Mouse (Mus musculus) testis, adult 2 months (tissue): ENCODE measurements around the gene Anxa6. TPM values are rescaled to one million over a fixed set of nuclear protein-coding genes. Genes with fewer than 3 reads are reported as not detected.

Experiments used
- H3K27ac ChIP-seq: fragments of 200-500 bp; 2 replicates; pipeline ENCODE4 v1.5.1; 2012; ENCODE audit warnings: low read depth, low read length; ENCODE audit not compliant: control insufficient read depth, insufficient read depth
- H3K27me3 ChIP-seq: fragments of 200-500 bp; 2 replicates; pipeline ENCODE4 v1.6.1; 2012; ENCODE audit warnings: mild to moderate bottlenecking, low read length, moderate library complexity; ENCODE audit not compliant: control insufficient read depth, insufficient read depth
- H3K36me3 ChIP-seq: fragments of 200-500 bp; 2 replicates; pipeline ENCODE4 v1.6.1; 2012; ENCODE audit warnings: mild to moderate bottlenecking, low read length; ENCODE audit not compliant: control insufficient read depth, insufficient read depth
- H3K4me1 ChIP-seq: fragments of 200-500 bp; 2 replicates; pipeline ENCODE4 v1.6.1; 2012; ENCODE audit warnings: low read length; ENCODE audit not compliant: control insufficient read depth, insufficient read depth
- H3K4me3 ChIP-seq: fragments of 200-500 bp; 2 replicates; pipeline ENCODE4 v1.5.1; 2012; ENCODE audit warnings: low read depth, mild to moderate bottlenecking, low read length, moderate library complexity, mixed read lengths; ENCODE audit not compliant: control insufficient read depth
- CTCF ChIP-seq: fragments of 200-500 bp; IDR thresholded peaks from 2 replicates; pipeline ENCODE4 v1.5.1; 2012; ENCODE audit warnings: low read depth, mild to moderate bottlenecking, inconsistent platforms, low read length, moderate library complexity; ENCODE audit not compliant: control insufficient read depth, insufficient read depth, insufficient replicate concordance
- POLR2A ChIP-seq: fragments of 200-500 bp; IDR thresholded peaks from 2 replicates; pipeline ENCODE4 v1.6.1; 2012; ENCODE audit warnings: low read depth, mild to moderate bottlenecking, inconsistent platforms, low read length, moderate library complexity; ENCODE audit not compliant: control insufficient read depth
- polyA plus RNA-seq: library from polyadenylated mRNA; depleted of rRNA; stranded (reverse); fragments of >200 nt; gene quantifications from 2 replicates; pipeline ENCODE4 v1.2.3, GENCODE M21; 2012

The Anxa6 gene
- polyA plus RNA-seq, 1 experiment = 4.9 TPM

DNA sequence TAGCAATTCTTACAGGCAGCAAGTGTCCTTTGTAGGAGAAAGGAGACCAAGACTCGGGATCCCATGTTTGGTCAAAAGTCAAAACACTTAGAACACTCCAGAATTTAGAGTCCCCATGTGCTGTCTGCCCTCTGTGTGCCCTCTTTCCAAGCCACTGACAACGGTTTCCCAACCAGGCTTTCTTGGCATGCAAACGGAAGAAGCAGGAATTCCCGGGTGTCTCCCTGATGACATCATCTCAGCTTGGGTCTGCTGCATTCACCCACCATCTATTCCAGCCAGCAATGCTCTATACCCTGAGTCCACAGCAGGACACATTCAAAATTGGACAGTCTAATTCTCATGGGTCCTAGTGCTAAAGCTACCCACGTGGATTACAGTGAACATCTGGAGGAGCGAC, 11.4 kb downstream of the Anxa6 start:
- Histone ChIP-seq H3K27me3 (no peaks in the 10 kb centered on the region), H3K4me1 (peaks cover 8% of the 10 kb centered on the region), H3K27ac (no peak overlapping the region), H3K36me3 (no peaks in the 10 kb centered on the region), H3K4me3 (no peak overlapping the region)
- TF ChIP-seq POLR2A = no peak
- no peak for TF ChIP-seq CTCF

- Histone ChIP-seq H3K27me3 (no peaks in the 10 kb centered on the region), H3K4me1 (peaks cover 8% of the 10 kb centered on the region), H3K27ac (no peak overlapping the region), H3K4me3 (no peak overlapping the region), H3K36me3 (no peaks in the 10 kb centered on the region)
- TF ChIP-seq CTCF = no peak
- TF ChIP-seq POLR2A = no peak
These were observed 11.8 kb downstream of the Anxa6 start for GRCm38 (mm10) chr11:55021458-55021857.

- H3K4me3 ChIP-seq = no peak overlapping the region
- no peaks in the 10 kb centered on the region for H3K36me3 ChIP-seq
- H3K27me3 ChIP-seq = no peaks in the 10 kb centered on the region
- peaks cover 14% of the 10 kb centered on the region for H3K4me1 ChIP-seq
- no peak for TF ChIP-seq CTCF
- TF ChIP-seq POLR2A = no peak
- no peak overlapping the region for H3K27ac ChIP-seq
These were observed 13.5 kb downstream of the Anxa6 start for GRCm38 (mm10) chr11:55019711-55020110.

DNA sequence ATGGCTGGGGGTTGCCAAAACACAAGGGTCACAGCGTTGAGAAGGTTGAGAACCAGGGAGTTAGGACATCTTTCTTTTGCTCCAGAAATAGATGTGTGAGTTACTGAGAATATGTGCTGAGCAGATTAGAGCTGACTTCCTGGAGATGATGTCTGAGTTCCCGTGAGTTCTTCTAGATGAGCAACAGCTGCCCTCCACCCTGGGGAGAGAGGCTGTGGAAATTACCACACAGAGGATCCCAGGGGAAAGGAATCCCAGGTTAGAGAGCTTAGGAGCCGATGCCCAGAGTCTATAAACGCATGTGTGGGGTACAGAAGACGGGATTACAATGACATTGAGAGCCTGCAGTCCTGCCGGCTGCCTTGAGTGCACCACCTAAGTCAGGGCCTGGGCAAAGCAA, 15.2 kb downstream of the Anxa6 start:
- Histone ChIP-seq H3K27me3 (no peaks in the 10 kb centered on the region), H3K27ac (no peak overlapping the region), H3K4me3 (no peak overlapping the region), H3K4me1 (peaks cover 9% of the 10 kb centered on the region), H3K36me3 (no peaks in the 10 kb centered on the region)
- no peak for TF ChIP-seq POLR2A
- TF ChIP-seq CTCF = no peak

DNA sequence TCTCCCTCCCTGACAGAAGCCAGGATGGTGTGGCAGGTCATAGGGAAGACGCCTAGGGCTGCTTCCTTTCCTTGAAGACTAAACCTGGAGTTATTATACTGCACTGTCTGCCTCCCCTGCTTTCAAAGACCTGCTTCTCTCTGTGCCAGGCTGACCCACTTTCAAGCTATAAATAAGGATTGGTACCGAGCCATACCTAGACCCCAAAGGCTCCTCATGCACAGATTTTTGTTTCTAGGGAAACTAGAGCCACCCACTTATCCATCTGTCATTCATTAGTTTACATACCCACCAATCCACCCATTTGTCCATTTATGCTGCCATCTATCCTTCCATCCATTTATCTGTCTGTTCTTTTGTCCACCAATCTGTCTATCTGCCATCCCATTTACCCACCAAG, 16.0 kb downstream of the Anxa6 start:
- Histone ChIP-seq H3K27me3 (no peaks in the 10 kb centered on the region), H3K36me3 (no peaks in the 10 kb centered on the region), H3K27ac (no peak overlapping the region), H3K4me3 (no peak overlapping the region), H3K4me1 (peaks cover 9% of the 10 kb centered on the region; the same call in 1 of the 2 replicates)
- TF ChIP-seq POLR2A (no peak), CTCF (no peak)

DNA sequence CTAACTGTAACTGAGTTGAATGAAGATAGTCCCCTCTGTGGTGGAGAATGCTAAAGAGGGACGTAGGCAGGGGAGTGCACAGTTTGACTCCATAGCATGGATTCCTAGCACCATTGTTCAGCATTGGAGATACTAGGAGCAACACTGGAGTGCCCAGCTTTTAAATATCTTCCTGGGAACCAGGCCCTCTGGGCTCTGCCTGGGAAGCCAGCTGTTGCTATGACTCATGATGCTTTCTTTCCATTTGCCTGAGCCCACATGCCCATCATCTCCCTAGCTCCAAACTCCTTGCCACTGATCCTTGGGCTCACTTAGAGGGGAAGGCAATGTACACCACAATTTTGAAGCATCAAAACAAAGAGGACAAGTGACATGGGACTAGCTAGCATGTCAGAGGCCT, 16.5 kb downstream of the Anxa6 start:
- no peaks in the 10 kb centered on the region for H3K36me3 ChIP-seq
- H3K4me3 ChIP-seq = no peak overlapping the region
- no peaks in the 10 kb centered on the region for H3K27me3 ChIP-seq
- H3K4me1 ChIP-seq = peaks cover 9% of the 10 kb centered on the region; the same call in 1 of the 2 replicates
- no peak for TF ChIP-seq POLR2A
- no peak for TF ChIP-seq CTCF
- H3K27ac ChIP-seq = no peak overlapping the region

GRCm38 (mm10) chr11:55015831-55016241, 17.4 kb downstream of the Anxa6 start:
- Histone ChIP-seq H3K4me1 (peaks cover 9% of the 10 kb centered on the region; the same call in 1 of the 2 replicates), H3K4me3 (no peak overlapping the region), H3K27me3 (no peaks in the 10 kb centered on the region), H3K36me3 (no peaks in the 10 kb centered on the region), H3K27ac (no peak overlapping the region)
- TF ChIP-seq CTCF = no peak
- no peak for TF ChIP-seq POLR2A

DNA sequence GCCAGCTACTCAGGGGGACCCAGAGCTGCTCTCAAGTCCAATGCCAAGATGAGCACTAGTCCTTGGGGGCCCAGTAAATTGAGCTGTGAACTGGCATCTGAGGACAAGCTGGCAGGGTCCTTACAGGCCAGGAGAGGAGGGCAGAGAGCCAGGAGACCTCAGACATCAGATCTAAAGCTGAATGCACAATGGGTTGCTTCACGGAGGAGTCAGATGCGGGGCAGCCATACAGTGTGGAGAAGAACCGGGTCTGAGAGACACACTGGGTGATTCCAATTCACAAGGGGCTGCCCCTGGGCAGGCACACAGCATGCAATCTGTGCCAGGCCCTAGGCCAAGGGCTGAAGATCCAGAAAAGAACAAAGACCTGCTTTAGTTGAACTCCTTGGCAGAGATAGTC, 18.0 kb downstream of the Anxa6 start:
- no peak for TF ChIP-seq POLR2A
- no peak for TF ChIP-seq CTCF
- Histone ChIP-seq H3K27ac (no peak overlapping the region), H3K27me3 (no peaks in the 10 kb centered on the region), H3K4me1 (peaks cover 9% of the 10 kb centered on the region; the same call in 1 of the 2 replicates), H3K4me3 (no peak overlapping the region), H3K36me3 (no peaks in the 10 kb centered on the region)
